Mouse (Mus musculus) midbrain, postnatal 0 days (tissue): ENCODE results near the gene Rnf113a2. TPM values are rescaled to one million over a fixed set of nuclear protein-coding genes. Genes with fewer than 3 reads are reported as not detected.

ENCODE experiments used
- ATAC-seq: fragments of 200-750 bp; cut with Nextera tagmentation; 2 replicates; pipeline ENCODE4 v1.8.0; 2017; ENCODE audit warnings: moderate number of reproducible peaks, mild to moderate bottlenecking, moderate TSS enrichment, moderate library complexity; ENCODE audit not compliant: low FRiP score
- DNase-seq: peaks from one replicate; pipeline ENCODE4 v3.0.0-alpha.2; 2015; ENCODE audit warnings: low spot score
- H3K27ac ChIP-seq: fragments of 300-500 bp; sonication (generic); 2 replicates; pipeline ENCODE4 v1.5.1; 2014; ENCODE audit warnings: low read depth, mild to moderate bottlenecking, low read length, mixed read lengths
- H3K27me3 ChIP-seq: fragments of 300-500 bp; sonication (generic); 2 replicates; pipeline ENCODE4 v1.6.1; 2014; ENCODE audit warnings: low read length, control low read depth, mixed read lengths; ENCODE audit not compliant: insufficient read depth
- H3K36me3 ChIP-seq: fragments of 300-500 bp; sonication (generic); 2 replicates; pipeline ENCODE4 v1.6.1; 2014; ENCODE audit warnings: low read length, control low read depth, mixed read lengths; ENCODE audit not compliant: insufficient read depth
- H3K4me1 ChIP-seq: fragments of 300-500 bp; sonication (generic); 2 replicates; pipeline ENCODE4 v1.6.1; 2014; ENCODE audit warnings: mild to moderate bottlenecking, control low read depth, antibody characterized with exemption, low read length, mixed read lengths; ENCODE audit not compliant: insufficient read depth
- H3K4me2 ChIP-seq: fragments of 300-500 bp; sonication (generic); 2 replicates; pipeline ENCODE4 v1.6.1; 2014; ENCODE audit warnings: low read depth, mild to moderate bottlenecking, low read length, mixed read lengths; ENCODE audit not compliant: poor library complexity, severe bottlenecking
- H3K4me3 ChIP-seq: fragments of 300-500 bp; sonication (generic); 2 replicates; pipeline ENCODE4 v1.5.1; 2014; ENCODE audit warnings: low read depth, mild to moderate bottlenecking, low read length, moderate library complexity
- H3K9ac ChIP-seq: fragments of 300-500 bp; sonication (generic); replicated peaks from 2 replicates; pipeline ENCODE4 v1.6.1; 2014; ENCODE audit warnings: mild to moderate bottlenecking, low read length, moderate library complexity, mixed read lengths; ENCODE audit not compliant: poor library complexity, severe bottlenecking
- H3K9me3 ChIP-seq: fragments of 300-500 bp; sonication (generic); 2 replicates; pipeline ENCODE4 v1.6.1; 2016; ENCODE audit warnings: low read length, control low read depth
- CTCF ChIP-seq: IDR thresholded peaks from 2 replicates; pipeline ENCODE4 v1.5.1; 2016; ENCODE audit warnings: antibody characterized with exemption, mild to moderate bottlenecking
- WGBS: fragments of 180-500 bp; shearing (Covaris S2); extraction: QIAGEN DNeasy Blood & Tissue Kit; methylation state at CpG from one replicate; pipeline ENCODE4 v1.1.7; 2014; 5-methylcytosine and 5-hydroxymethylcytosine counted together
- polyA plus RNA-seq: library from polyadenylated mRNA; unstranded; fragments of >200 nt; fragmentation: Nextera tagmentation; extraction: Ambion mirVana; gene quantifications from 2 replicates; pipeline ENCODE4 v1.2.1, GENCODE M21; 2015
- total RNA-seq: library from RNA; depleted of rRNA; stranded (reverse); fragments of >200 nt; gene quantifications from 2 replicates; pipeline ENCODE4 v1.2.3, GENCODE M21; 2014; rRNA removed

Gene Rnf113a2
- total RNA-seq = 8.8 and 11.7 TPM in 2 replicates
- polyA plus RNA-seq = 18.4 and 19.1 TPM in 2 replicates

- Histone ChIP-seq H3K9me3 (no peaks in the 10 kb centered on the region), H3K9ac (peak within 1 kb of the TSS; percentile 60), H3K4me3 (peak within 1 kb of the TSS; percentile 55), H3K4me2 (peak within 1 kb of the TSS; percentile 76), H3K27ac (peak within 1 kb of the TSS; percentile 76), H3K27me3 (no peaks in the 10 kb centered on the region), H3K4me1 (no peaks in the 10 kb centered on the region), H3K36me3 (no peaks in the 10 kb centered on the region)
- ATAC-seq = peak; percentile 95
- DNase-seq = peak; percentile 96
- no peak for TF ChIP-seq CTCF
- WGBS = 3% methylated on average over 50 of the region's 50 CpGs
These were observed at the start of gene Rnf113a2 for GRCm38 (mm10) chr12:84416834-84417604. Rnf113a2 (plus strand) TSS chr12:84417196.

- Histone ChIP-seq H3K27ac (no peak overlapping the region), H3K4me3 (no peak overlapping the region), H3K9me3 (no peaks in the 10 kb centered on the region), H3K27me3 (no peaks in the 10 kb centered on the region), H3K9ac (no peak overlapping the region), H3K4me1 (no peaks in the 10 kb centered on the region), H3K36me3 (peaks cover 71% of the 10 kb centered on the region), H3K4me2 (no peak overlapping the region)
- TF ChIP-seq CTCF = no peak
- DNase-seq (no peak), ATAC-seq (no peak)
- 90% methylated on average over 5 of the region's 5 CpGs for WGBS
These were observed 45.3 kb upstream of the Rnf113a2 start for GRCm38 (mm10) chr12:84371647-84372046.

- WGBS = 90% methylated on average over 6 of the region's 6 CpGs
- H3K27me3 ChIP-seq = no peaks in the 10 kb centered on the region
- DNase-seq = peak; percentile 9
- H3K36me3 ChIP-seq = peaks cover 64% of the 10 kb centered on the region
- no peak for TF ChIP-seq CTCF
- H3K4me1 ChIP-seq = no peaks in the 10 kb centered on the region
- no peak overlapping the region for H3K4me2 ChIP-seq
- H3K9ac ChIP-seq = no peak overlapping the region
- H3K27ac ChIP-seq = no peak overlapping the region
- no peak for ATAC-seq
- no peak overlapping the region for H3K4me3 ChIP-seq
- H3K9me3 ChIP-seq = no peaks in the 10 kb centered on the region
These were observed 43.0 kb upstream of the Rnf113a2 start for GRCm38 (mm10) chr12:84373831-84374481.

- H3K4me2 ChIP-seq = no peak overlapping the region
- ATAC-seq (no peak), DNase-seq (no peak)
- peaks cover 19% of the 10 kb centered on the region; the same call in 1 of the 2 replicates for H3K36me3 ChIP-seq
- no peak overlapping the region for H3K27ac ChIP-seq
- no peak overlapping the region for H3K4me3 ChIP-seq
- H3K4me1 ChIP-seq = no peaks in the 10 kb centered on the region
- TF ChIP-seq CTCF = no peak
- H3K9ac ChIP-seq = no peak overlapping the region
- no peaks in the 10 kb centered on the region for H3K9me3 ChIP-seq
- 88% methylated on average over 4 of the region's 4 CpGs for WGBS
- H3K27me3 ChIP-seq = no peaks in the 10 kb centered on the region
These were observed 34.6 kb upstream of the Rnf113a2 start for GRCm38 (mm10) chr12:84382369-84382768.

GRCm38 (mm10) chr12:84384644-84385081 is 32.3 kb upstream of the Rnf113a2 start:
- no peak overlapping the region for H3K4me2 ChIP-seq
- H3K9ac ChIP-seq = no peak overlapping the region
- no peak for ATAC-seq
- peak; percentile 19 for DNase-seq
- 80% methylated on average over 5 of the region's 5 CpGs for WGBS
- peaks cover 12% of the 10 kb centered on the region for H3K36me3 ChIP-seq
- no peak for TF ChIP-seq CTCF
- no peak overlapping the region for H3K4me3 ChIP-seq
- no peak overlapping the region for H3K27ac ChIP-seq
- no peaks in the 10 kb centered on the region for H3K9me3 ChIP-seq
- no peaks in the 10 kb centered on the region for H3K4me1 ChIP-seq
- H3K27me3 ChIP-seq = no peaks in the 10 kb centered on the region

- no peak overlapping the region for H3K4me2 ChIP-seq
- no peak overlapping the region for H3K27ac ChIP-seq
- peaks cover 12% of the 10 kb centered on the region for H3K36me3 ChIP-seq
- TF ChIP-seq CTCF = no peak
- H3K4me1 ChIP-seq = no peaks in the 10 kb centered on the region
- DNase-seq (no peak), ATAC-seq (no peak)
- 91% methylated on average over 4 of the region's 4 CpGs for WGBS
- H3K9ac ChIP-seq = no peak overlapping the region
- no peaks in the 10 kb centered on the region for H3K9me3 ChIP-seq
- H3K4me3 ChIP-seq = no peak overlapping the region
- H3K27me3 ChIP-seq = no peaks in the 10 kb centered on the region
These were observed 31.6 kb upstream of the Rnf113a2 start for GRCm38 (mm10) chr12:84385408-84385807.
